Mouse (Mus musculus) urinary bladder, adult 18-20 months (tissue): ENCODE measurements around the gene Flot2.
"Not testable (repeated sequence)": the region's sequence is repeated elsewhere in the genome, so short reads cannot be mapped to it uniquely, and the experiment has no call there.

Experiments
- DNase-seq, 2 experiments: peaks; one replicate each; pipeline ENCODE4 v3.0.0; 2022; ENCODE audit warnings: low spot score in 2 of 2, mixed read lengths in 2 of 2

Gene Flot2

GRCm38 (mm10) chr11:78037831-78038752 is at the start of gene Flot2:
Gene Flot2 (plus strand): TSS chr11:78037931.
- peak; percentile 56 to 73 for DNase-seq

GRCm38 (mm10) chr11:77989071-77989690 is 48.5 kb upstream of the Flot2 start:
- no peak for DNase-seq

GRCm38 (mm10) chr11:77995556-77995955 is 42.2 kb upstream of the Flot2 start:
- no peak for DNase-seq

GRCm38 (mm10) chr11:78006446-78006845 is 31.3 kb upstream of the Flot2 start:
- no peak for DNase-seq

GRCm38 (mm10) chr11:78019676-78020075 is 18.1 kb upstream of the Flot2 start:
- peak in 1 of 2 experiments; percentile 37 for DNase-seq

- DNase-seq, result no peak
Measured at GRCm38 (mm10) chr11:78023607-78024006, 14.1 kb upstream of the Flot2 start.

GRCm38 (mm10) chr11:78029240-78029639 is 8.5 kb upstream of the Flot2 start:
- no peak for DNase-seq

GRCm38 (mm10) chr11:78030600-78030999 is 7.1 kb upstream of the Flot2 start:
- no peak for DNase-seq

- no peak for DNase-seq
Measured at GRCm38 (mm10) chr11:78031389-78031788, 6.3 kb upstream of the Flot2 start.

GRCm38 (mm10) chr11:78031947-78032808 is 5.6 kb upstream of the Flot2 start, which contains the start of gene Dhrs13:
Gene Dhrs13 (plus strand): TSS chr11:78032280.
- peak; percentile 85 to 89 for DNase-seq

- no peak for DNase-seq
Measured at GRCm38 (mm10) chr11:78032809-78033195, 4.9 kb upstream of the Flot2 start.

GRCm38 (mm10) chr11:78033931-78034617 is 3.7 kb upstream of the Flot2 start:
- no peak for DNase-seq

- no peak for DNase-seq
Measured at GRCm38 (mm10) chr11:78036791-78037190, 940 bp upstream of the Flot2 start.

- DNase-seq, result no peak
Measured at GRCm38 (mm10) chr11:78040878-78041277, 3.1 kb downstream of the Flot2 start.

GRCm38 (mm10) chr11:78042290-78042870 is 4.6 kb downstream of the Flot2 start:
- not testable (repeated sequence) for DNase-seq

- peak in 1 of 2 experiments; percentile 37 for DNase-seq
Measured at GRCm38 (mm10) chr11:78044758-78045251, 7.1 kb downstream of the Flot2 start.

GRCm38 (mm10) chr11:78048637-78049036 is 10.9 kb downstream of the Flot2 start:
- not testable (repeated sequence) for DNase-seq

- DNase-seq, result no peak
Measured at GRCm38 (mm10) chr11:78053078-78053477, 15.3 kb downstream of the Flot2 start.

GRCm38 (mm10) chr11:78056946-78057345 is 19.2 kb downstream of the Flot2 start:
- no peak for DNase-seq
